ENCODE assay signal across 26 mouse cellular contexts in genomic region chr2:76237638-76238420, GRCm38 (mm10).
A peak's percentile ranks its signal among the peaks of the same experiment; 100 is the strongest.
DNase-seq lines count a peak whose midpoint lies in the region; ATAC-seq and TF ChIP-seq lines count a peak whose summit lies in the region.
"Had no signal": no experiment of that assay in that cellular context is flagged by ENCODE, and none has a peak within 500 bp of the region (broad histone marks: within the 10 kb centered on the region; RNA-seq: fewer than 3 reads in every experiment).

No protein-coding gene starts in this region.

- DNase-seq in thymus, adult 2 months: no peak
- DNase-seq in thymus, postnatal 25 days: no peak
- peak; percentile 28 for DNase-seq in CD4-positive, CD25-positive, alpha-beta regulatory T cell, adult 2 months (ENCODE audit: low read depth, low spot score)
- DNase-seq in G1E (ENCODE audit: low spot score): peak; percentile 28
- no peak for DNase-seq in testis, postnatal 10 days (ENCODE audit: low spot score)
- DNase-seq in layer of hippocampus, postnatal 14 days (ENCODE audit: low spot score in 2 of 2): no peak
- no peak for DNase-seq in adrenal gland, adult 2 months
- DNase-seq: adrenal gland, postnatal 10 days; adrenal gland, postnatal 25 days; B cell, adult 2 months; cerebellum, adult 11 months; cerebellum, adult 18-20 months; cerebellum, adult 8-10 months; cerebellum, adult 9-11 months; cerebellum, postnatal 14 days; cerebellum, postnatal 36 days; embryo, embryonic 11 days had no signal

- peaks cover 6% of the 10 kb centered on the region for H3K4me1 ChIP-seq in thymus, adult 2 months (replicated peaks; ENCODE audit: control insufficient read depth, insufficient read depth, low read length)
- H3K4me1 ChIP-seq in G1E (ENCODE audit: insufficient read depth, low read depth, low read length): peaks cover 26% of the 10 kb centered on the region
- H3K4me1 ChIP-seq: embryonic facial prominence, embryonic 13.5 days; embryonic facial prominence, embryonic 15.5 days; forebrain, embryonic 10.5 days; forebrain, embryonic 12.5 days had no signal

- no peaks in the 10 kb centered on the region for H3K9me3 ChIP-seq in G1E (replicated peaks)
- H3K9me3 ChIP-seq: embryonic facial prominence, embryonic 13.5 days; embryonic facial prominence, embryonic 15.5 days; forebrain, embryonic 10.5 days; forebrain, embryonic 12.5 days had no signal

- peak overlapping the region; percentile 84; the same call in 1 of the 2 replicates for H3K27ac ChIP-seq in thymus, adult 2 months (ENCODE audit: control insufficient read depth, insufficient read depth, low read length)
- H3K27ac ChIP-seq: embryonic facial prominence, embryonic 13.5 days; embryonic facial prominence, embryonic 15.5 days; forebrain, embryonic 10.5 days; forebrain, embryonic 12.5 days had no signal

- TF ChIP-seq POLR2A in thymus, adult 2 months (IDR thresholded peaks at IDR 0.05; ENCODE audit: control insufficient read depth, extremely low read depth, insufficient read depth, low read length, poor library complexity): no peak

- no peaks in the 10 kb centered on the region for H3K27me3 ChIP-seq in thymus, adult 2 months (ENCODE audit: control insufficient read depth, insufficient read depth, low read length)
- no peaks in the 10 kb centered on the region for H3K27me3 ChIP-seq in G1E (ENCODE audit: insufficient read depth, low read length)
- H3K27me3 ChIP-seq: CH12.LX; embryonic facial prominence, embryonic 13.5 days; embryonic facial prominence, embryonic 15.5 days; forebrain, embryonic 12.5 days had no signal

- H3K4me3 ChIP-seq in thymus, adult 2 months (ENCODE audit: control insufficient read depth, insufficient read depth, low read length): no peak overlapping the region
- H3K4me3 ChIP-seq in G1E (ENCODE audit: low read depth, low read length): no peak overlapping the region; the same call in 1 of the 2 replicates
- H3K4me3 ChIP-seq: embryonic facial prominence, embryonic 13.5 days; embryonic facial prominence, embryonic 15.5 days; erythroblast, embryonic 14.5 days; forebrain, embryonic 10.5 days; forebrain, embryonic 12.5 days had no signal

- H3K36me3 ChIP-seq in thymus, adult 2 months (ENCODE audit: control insufficient read depth, insufficient read depth, low read length): no peaks in the 10 kb centered on the region
- no peaks in the 10 kb centered on the region for H3K36me3 ChIP-seq in G1E (replicated peaks)
- H3K36me3 ChIP-seq: embryonic facial prominence, embryonic 13.5 days; embryonic facial prominence, embryonic 15.5 days; forebrain, embryonic 10.5 days; forebrain, embryonic 12.5 days had no signal

- 42% methylated on average over 10 of the region's 10 CpGs for WGBS in thymus, adult 2 months

- peak; percentile 69 for ATAC-seq in G1E (ENCODE audit: extremely low read depth, insufficient number of reproducible peaks, low FRiP score, poor library complexity, severe bottlenecking)
- ATAC-seq in inflammation-experienced regulatory T-cells, adult 6 months: peak; percentile 64
- ATAC-seq: forebrain, embryonic 14.5 days; forebrain, embryonic 16.5 days had no signal

- TF ChIP-seq CTCF in thymus, adult 2 months (IDR thresholded peaks at IDR 0.05; ENCODE audit: borderline replicate concordance, control insufficient read depth, extremely low read depth, insufficient read depth, low read length, poor library complexity): no peak
- TF ChIP-seq CTCF in G1E (IDR thresholded peaks at IDR 0.05; ENCODE audit: low read depth, low read length): no peak

Comparison
In these comparisons a context has a peak if more than half of its experiments do, and no peak if none do; other contexts are left out.
1. DNase-seq: peak in CD4-positive, CD25-positive, alpha-beta regulatory T cell, adult 2 months (single experiment) and G1E (single experiment); none in thymus, adult 2 months (single experiment), thymus, postnatal 25 days (single experiment), testis, postnatal 10 days (single experiment), layer of hippocampus, postnatal 14 days (0 of 2) and adrenal gland, adult 2 months (single experiment).